Mouse (Mus musculus) embryonic facial prominence, embryonic 14.5 days (tissue): ENCODE results near the gene Ntn4. TPM values are rescaled to one million over a fixed set of nuclear protein-coding genes. Genes with fewer than 3 reads are reported as not detected.
A peak's percentile ranks its signal among the peaks of the same experiment; 100 is the strongest.
"Not testable (repeated sequence)": the region's sequence is repeated elsewhere in the genome, so short reads cannot be mapped to it uniquely, and the experiment has no call there.

ENCODE experiments used
- ATAC-seq: fragments of 200-750 bp; cut with Nextera tagmentation; 2 replicates; pipeline ENCODE4 v1.8.0; 2017; ENCODE audit warnings: low read depth, moderate number of reproducible peaks, moderate TSS enrichment
- DNase-seq: peaks from one replicate; pipeline ENCODE4 v3.0.0-alpha.2; 2015; ENCODE audit warnings: low spot score
- H3K27ac ChIP-seq: fragments of 300-500 bp; sonication (generic); replicated peaks from 2 replicates; pipeline ENCODE4 v1.5.1; 2014; ENCODE audit warnings: low read depth, mild to moderate bottlenecking, low read length, moderate library complexity
- H3K27me3 ChIP-seq: fragments of 300-500 bp; sonication (generic); replicated peaks from 2 replicates; pipeline ENCODE4 v1.6.1; 2014; ENCODE audit warnings: low read length; ENCODE audit not compliant: control insufficient read depth, insufficient read depth
- H3K36me3 ChIP-seq: fragments of 300-500 bp; sonication (generic); 2 replicates; pipeline ENCODE4 v1.6.1; 2014; ENCODE audit warnings: low read length, mixed read lengths; ENCODE audit not compliant: control insufficient read depth, insufficient read depth
- H3K4me1 ChIP-seq: fragments of 300-500 bp; sonication (generic); 2 replicates; pipeline ENCODE4 v1.6.1; 2014; ENCODE audit warnings: antibody characterized with exemption, low read length; ENCODE audit not compliant: control insufficient read depth, insufficient read depth
- H3K4me2 ChIP-seq: fragments of 300-500 bp; sonication (generic); 2 replicates; pipeline ENCODE4 v1.6.1; 2014; ENCODE audit warnings: low read depth, mild to moderate bottlenecking, low read length, moderate library complexity, mixed read lengths
- H3K4me3 ChIP-seq: fragments of 300-500 bp; sonication (generic); 2 replicates; pipeline ENCODE4 v1.5.1; 2014; ENCODE audit warnings: low read depth, mild to moderate bottlenecking, low read length
- H3K9ac ChIP-seq: fragments of 300-500 bp; sonication (generic); 2 replicates; pipeline ENCODE4 v1.6.1; 2014; ENCODE audit warnings: low read depth, mild to moderate bottlenecking, low read length, moderate library complexity, mixed read lengths
- H3K9me3 ChIP-seq: fragments of 300-500 bp; sonication (generic); 2 replicates; pipeline ENCODE4 v1.6.1; 2016; ENCODE audit warnings: low read length; ENCODE audit not compliant: control insufficient read depth
- WGBS: fragments of 180-500 bp; shearing (Covaris S2); extraction: QIAGEN DNeasy Blood & Tissue Kit; methylation state at CpG from one replicate; pipeline ENCODE4 v1.1.7; 2014; 5-methylcytosine and 5-hydroxymethylcytosine counted together
- polyA plus RNA-seq: library from polyadenylated mRNA; unstranded; fragments of >200 nt; fragmentation: Nextera tagmentation; extraction: Ambion mirVana; gene quantifications from 2 replicates; pipeline ENCODE4 v1.2.1, GENCODE M21; 2014

Gene Ntn4
- polyA plus RNA-seq, 1 experiment from 2014 or later: 0.74 TPM

DNA sequence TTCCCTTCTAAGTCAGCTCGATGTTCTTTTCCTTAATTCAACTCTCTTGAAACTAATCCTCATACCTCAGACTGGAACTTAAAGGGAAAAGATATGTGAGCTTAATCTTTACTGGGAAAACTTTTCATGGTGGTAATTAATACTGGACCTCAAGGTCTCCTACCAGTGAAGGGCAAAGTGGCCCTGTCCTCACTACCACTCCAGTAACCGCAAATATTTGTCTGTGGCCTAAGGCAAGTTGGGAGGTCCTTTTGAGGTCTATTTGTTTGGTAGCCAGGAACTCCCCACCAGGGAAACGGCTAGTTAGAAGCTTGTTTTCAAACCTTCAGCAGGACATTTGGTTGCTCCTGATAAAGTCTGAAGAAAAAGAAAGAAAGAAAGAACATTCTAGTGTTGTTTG is 26.5 kb downstream of the Ntn4 start:
- Histone ChIP-seq H3K36me3 (no peaks in the 10 kb centered on the region), H3K4me1 (no peaks in the 10 kb centered on the region), H3K4me3 (no peak overlapping the region), H3K9me3 (no peaks in the 10 kb centered on the region), H3K4me2 (no peak overlapping the region), H3K9ac (no peak overlapping the region), H3K27me3 (no peaks in the 10 kb centered on the region), H3K27ac (no peak overlapping the region)
- WGBS: 45% methylated on average over 3 of the region's 3 CpGs
- no peak for ATAC-seq
- DNase-seq: no peak

DNA sequence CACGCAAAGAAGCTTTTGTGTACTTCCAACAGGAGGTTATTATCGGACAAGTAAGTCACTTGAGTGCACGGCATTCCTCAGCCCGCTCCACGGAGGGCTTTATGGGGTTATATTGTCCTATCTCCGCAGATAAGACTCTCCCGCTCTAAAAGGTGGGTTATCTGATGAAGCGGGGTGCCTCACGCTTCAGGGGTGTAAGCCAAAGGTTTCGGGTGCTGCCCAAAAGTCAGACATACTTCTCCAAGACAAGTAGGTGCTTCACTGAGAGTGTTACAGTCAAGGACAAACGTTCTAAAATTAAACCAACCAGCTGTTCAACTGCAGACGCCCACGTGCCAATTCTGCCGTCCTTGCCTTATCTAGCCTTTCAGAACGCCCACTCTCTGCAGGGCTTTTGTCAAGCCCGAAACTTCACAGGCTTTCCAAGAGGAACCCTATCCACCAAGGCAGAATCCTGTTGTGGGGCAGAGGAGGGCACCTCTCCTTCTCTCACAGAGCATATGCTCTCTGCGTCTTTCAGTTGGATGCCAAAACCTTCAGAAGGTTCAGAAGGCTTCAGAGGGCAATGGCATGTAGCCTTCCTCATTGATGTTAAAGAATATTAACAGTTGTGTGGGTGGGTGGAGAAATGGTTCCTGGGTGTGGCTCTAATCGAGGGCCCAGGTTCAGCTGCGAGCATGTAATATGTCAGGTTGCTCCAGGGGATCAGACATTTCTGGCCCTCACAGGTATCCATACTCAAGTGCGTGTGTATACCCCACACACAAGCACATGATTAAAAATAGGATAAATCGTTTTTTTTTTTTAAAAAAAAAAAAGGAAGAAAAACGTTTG is 32.4 kb downstream of the Ntn4 start:
- no peak for ATAC-seq
- Histone ChIP-seq H3K36me3 (no peaks in the 10 kb centered on the region), H3K9ac (no peak overlapping the region), H3K4me1 (no peaks in the 10 kb centered on the region), H3K9me3 (peaks cover 6% of the 10 kb centered on the region; the same call in 1 of the 2 replicates), H3K4me3 (no peak overlapping the region), H3K4me2 (no peak overlapping the region), H3K27ac (no peak overlapping the region), H3K27me3 (no peaks in the 10 kb centered on the region)
- no peak for DNase-seq
- 74% methylated on average over 22 of the region's 22 CpGs for WGBS

DNA sequence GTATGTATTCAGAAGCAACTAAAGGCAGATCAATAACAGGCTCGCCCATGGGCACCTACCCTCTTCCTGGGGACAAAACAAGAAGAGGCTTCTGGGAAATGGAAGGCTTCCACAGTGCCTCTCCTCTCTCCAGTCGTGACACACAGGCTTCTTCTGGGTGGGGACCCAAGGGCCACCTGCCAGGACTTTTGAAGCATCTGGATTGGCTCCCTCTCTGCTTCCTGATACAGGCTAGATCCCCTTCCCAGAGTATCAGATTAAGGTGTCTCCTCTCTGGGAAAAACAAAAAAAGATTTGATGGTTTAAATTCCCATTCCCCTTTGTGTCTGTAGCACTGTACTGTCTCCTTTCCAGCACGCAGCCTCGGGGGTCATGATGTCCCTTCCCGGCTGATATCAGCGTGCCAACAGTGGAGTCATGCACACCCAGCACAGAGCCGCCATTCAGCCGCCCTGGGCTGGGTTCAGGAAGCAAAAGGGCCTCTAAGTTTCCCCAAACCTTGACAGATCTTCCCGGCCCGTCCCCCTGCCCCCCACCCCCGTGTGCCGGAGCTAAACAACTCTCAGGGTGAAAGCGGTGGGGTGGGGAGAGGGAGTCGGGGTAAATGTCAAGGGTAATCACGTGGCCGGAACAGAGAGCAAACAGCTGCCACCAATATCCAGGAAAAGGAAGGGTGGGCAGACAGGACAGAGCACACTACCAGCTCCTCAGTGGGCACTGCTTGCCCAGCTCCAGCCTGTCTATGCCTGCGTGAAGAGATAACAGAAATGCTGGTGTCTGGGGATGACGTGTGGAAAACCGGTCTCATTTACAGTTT is 38.9 kb downstream of the Ntn4 start:
- Histone ChIP-seq H3K36me3 (no peaks in the 10 kb centered on the region), H3K4me2 (peak overlapping the region; percentile 47), H3K27me3 (no peaks in the 10 kb centered on the region), H3K9me3 (peaks cover 6% of the 10 kb centered on the region; the same call in 1 of the 2 replicates), H3K4me1 (peaks cover 9% of the 10 kb centered on the region), H3K27ac (no peak overlapping the region), H3K9ac (peak overlapping the region; percentile 52), H3K4me3 (0 out of 2 replicates have a peak overlapping the region, but pooled peaks have one; percentile 9)
- ATAC-seq (no peak), DNase-seq (no peak)
- 33% methylated on average over 19 of the region's 19 CpGs for WGBS

DNA sequence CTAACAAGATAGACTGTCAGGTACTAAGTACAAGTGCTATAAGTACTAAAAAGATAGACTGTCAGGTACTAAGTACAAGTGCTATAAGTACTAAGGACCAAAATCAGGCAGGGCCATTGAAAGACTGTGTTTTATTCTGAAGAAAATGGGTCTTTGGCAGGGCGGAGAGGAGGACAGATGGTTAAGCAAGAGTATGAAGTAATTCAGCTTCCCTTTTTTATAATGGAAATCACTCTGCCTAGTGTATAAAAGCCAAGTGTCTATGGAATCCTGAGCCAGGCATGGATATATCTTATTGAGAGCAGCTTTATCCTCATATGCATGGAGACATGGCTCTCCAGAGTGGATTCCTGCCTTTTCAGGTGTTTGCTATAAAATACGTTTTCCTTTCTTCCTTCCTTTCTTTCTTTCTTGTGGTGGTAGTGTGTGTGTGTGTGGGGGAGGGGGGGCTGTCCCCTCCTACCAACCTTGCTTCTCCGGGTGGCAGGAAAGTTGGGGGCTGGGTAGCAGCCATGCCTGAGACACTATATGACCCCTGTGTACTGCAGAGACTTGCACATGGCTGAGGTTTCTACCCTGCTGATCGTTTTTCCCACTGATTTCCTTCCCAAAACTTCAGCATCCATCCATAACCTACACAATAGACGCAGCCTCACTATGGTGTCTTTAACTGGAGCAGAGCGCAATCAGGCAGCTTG is 40.3 kb downstream of the Ntn4 start:
- no peaks in the 10 kb centered on the region for H3K9me3 ChIP-seq
- no peaks in the 10 kb centered on the region for H3K36me3 ChIP-seq
- WGBS: 65% methylated on average over 6 of the region's 6 CpGs
- no peak for DNase-seq
- no peaks in the 10 kb centered on the region for H3K27me3 ChIP-seq
- H3K4me2 ChIP-seq: no peak overlapping the region
- no peak for ATAC-seq
- H3K9ac ChIP-seq: no peak overlapping the region
- H3K4me1 ChIP-seq: peaks cover 9% of the 10 kb centered on the region
- no peak overlapping the region for H3K4me3 ChIP-seq
- H3K27ac ChIP-seq: no peak overlapping the region

DNA sequence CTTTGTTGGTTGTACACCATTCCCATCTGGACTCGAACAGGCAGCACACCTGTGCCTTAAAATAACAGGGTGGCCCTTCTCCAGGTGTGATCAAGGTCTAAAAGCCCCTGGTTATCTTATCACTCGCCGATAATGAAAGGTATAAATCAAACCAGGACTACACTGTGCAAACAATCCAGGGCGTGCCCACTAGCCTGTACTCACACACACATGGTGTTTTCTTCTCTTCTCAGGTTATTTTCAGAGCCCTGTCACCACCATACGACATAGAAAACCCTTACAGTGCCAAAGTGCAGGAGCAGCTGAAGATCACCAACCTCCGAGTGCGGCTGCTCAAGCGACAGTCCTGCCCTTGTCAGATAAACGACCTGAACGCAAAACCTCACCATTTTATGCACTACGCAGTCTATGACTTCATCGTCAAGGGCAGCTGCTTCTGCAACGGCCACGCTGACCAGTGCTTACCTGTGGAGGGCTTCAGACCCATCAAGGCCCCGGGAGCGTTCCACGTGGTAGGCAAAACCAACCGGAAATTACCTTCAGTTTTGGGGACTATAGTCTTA is 41.8 kb downstream of the Ntn4 start:
- no peaks in the 10 kb centered on the region for H3K9me3 ChIP-seq
- H3K36me3 ChIP-seq: no peaks in the 10 kb centered on the region
- H3K4me2 ChIP-seq: no peak overlapping the region
- no peak overlapping the region for H3K9ac ChIP-seq
- H3K4me3 ChIP-seq: no peak overlapping the region
- no peak overlapping the region for H3K27ac ChIP-seq
- no peaks in the 10 kb centered on the region for H3K27me3 ChIP-seq
- 84% methylated on average over 18 of the region's 18 CpGs for WGBS
- ATAC-seq (no peak), DNase-seq (no peak)
- peaks cover 9% of the 10 kb centered on the region for H3K4me1 ChIP-seq

DNA sequence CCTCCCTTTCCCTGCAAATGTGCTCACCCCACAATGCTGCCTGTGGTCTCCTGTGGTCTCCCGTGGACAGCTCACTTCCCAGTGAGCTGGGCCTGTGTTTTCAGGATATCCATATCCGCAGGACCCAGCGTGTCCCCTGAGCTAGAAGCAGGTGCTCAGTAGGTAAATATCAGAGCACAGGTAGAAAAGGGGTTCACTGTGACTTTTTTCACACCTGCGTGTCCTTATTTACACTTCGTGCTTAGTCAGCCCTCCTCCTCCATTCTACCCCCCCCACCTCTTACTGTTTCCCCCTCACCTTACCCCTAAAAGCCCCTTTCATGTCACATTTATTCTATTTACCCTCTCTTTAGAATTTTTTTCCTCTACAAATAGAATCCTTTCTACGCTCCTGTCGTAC is 42.7 kb downstream of the Ntn4 start:
- no peak for DNase-seq
- no peak for ATAC-seq
- Histone ChIP-seq H3K4me3 (no peak overlapping the region), H3K27me3 (no peaks in the 10 kb centered on the region), H3K36me3 (no peaks in the 10 kb centered on the region), H3K9me3 (no peaks in the 10 kb centered on the region), H3K4me1 (peaks cover 9% of the 10 kb centered on the region), H3K9ac (no peak overlapping the region), H3K27ac (no peak overlapping the region), H3K4me2 (no peak overlapping the region)
- WGBS: 85% methylated on average over 7 of the region's 7 CpGs

DNA sequence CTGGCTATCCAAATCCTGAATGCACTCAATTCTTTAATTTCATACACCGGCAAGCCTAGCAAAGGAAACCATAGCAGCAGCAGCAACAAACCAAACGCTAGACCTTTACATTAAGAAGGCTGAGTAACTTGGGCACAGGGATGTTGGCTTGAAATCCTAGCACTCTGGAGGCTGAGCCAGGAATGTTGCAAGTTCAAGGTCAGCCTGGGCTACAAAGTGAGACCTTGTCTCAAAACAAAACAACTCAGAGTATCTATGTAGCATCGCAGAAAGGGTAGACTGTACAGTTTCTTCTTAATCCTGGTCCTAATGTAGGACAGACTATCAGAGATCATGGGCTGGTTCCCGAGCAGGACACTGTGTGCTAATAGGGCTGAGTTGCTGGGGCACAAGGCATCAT is 43.4 kb downstream of the Ntn4 start:
- Histone ChIP-seq H3K27ac (no peak overlapping the region), H3K4me3 (no peak overlapping the region), H3K9ac (no peak overlapping the region), H3K9me3 (no peaks in the 10 kb centered on the region), H3K4me1 (peaks cover 8% of the 10 kb centered on the region), H3K36me3 (no peaks in the 10 kb centered on the region), H3K27me3 (no peaks in the 10 kb centered on the region), H3K4me2 (no peak overlapping the region)
- DNase-seq: no peak
- no peak for ATAC-seq
- 89% methylated on average over 4 of the region's 4 CpGs for WGBS

DNA sequence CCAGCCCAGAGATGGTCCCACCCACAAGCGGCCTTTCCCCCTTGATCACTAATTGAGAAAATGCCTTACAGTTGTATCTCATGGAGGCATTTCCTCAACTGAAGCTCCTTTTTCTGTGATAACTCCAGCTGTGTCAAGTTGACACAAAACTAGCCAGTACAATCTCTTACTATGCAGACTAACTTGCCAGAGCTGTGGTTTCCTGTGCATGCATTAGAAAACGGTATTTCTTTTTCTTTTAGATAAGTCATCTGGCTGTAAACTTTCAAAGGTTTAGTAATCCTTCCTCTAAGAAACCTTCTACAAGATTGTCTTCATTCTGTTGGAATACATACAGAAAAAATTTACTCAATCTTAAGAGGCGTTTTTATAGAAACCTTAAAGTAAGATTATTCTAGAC is 44.9 kb downstream of the Ntn4 start:
- not testable (repeated sequence) for H3K4me3 ChIP-seq, H3K4me1 ChIP-seq, H3K36me3 ChIP-seq, H3K4me2 ChIP-seq, H3K27ac ChIP-seq, H3K27me3 ChIP-seq, ATAC-seq, DNase-seq, H3K9me3 ChIP-seq, H3K9ac ChIP-seq
- 81% methylated on average over 3 of the region's 3 CpGs for WGBS
